Mouse (Mus musculus) adipocyte (in vitro differentiated cells): Measurements from ENCODE around the gene Scn2b.
A peak's percentile ranks its signal among the peaks of the same experiment; 100 is the strongest.

Source experiments
- DNase-seq: peaks from one replicate; pipeline ENCODE4 v3.0.0-alpha.2; 2016; ENCODE audit warnings: low spot score

Scn2b gene

GRCm38 (mm10) chr9:45119954-45120530 is 2.5 kb downstream of the Scn2b start:
- DNase-seq: no peak

GRCm38 (mm10) chr9:45120567-45120966 is 3.0 kb downstream of the Scn2b start:
- DNase-seq: no peak

GRCm38 (mm10) chr9:45121001-45121400 is 3.4 kb downstream of the Scn2b start:
- no peak for DNase-seq

- DNase-seq: peak; percentile 54
Measured at GRCm38 (mm10) chr9:45121769-45122168, 4.2 kb downstream of the Scn2b start.

- DNase-seq: no peak
Measured at GRCm38 (mm10) chr9:45122209-45122761, 4.7 kb downstream of the Scn2b start.

- no peak for DNase-seq
Measured at GRCm38 (mm10) chr9:45125211-45125610, 7.6 kb downstream of the Scn2b start.

GRCm38 (mm10) chr9:45126941-45127340 is 9.4 kb downstream of the Scn2b start:
- DNase-seq: no peak

GRCm38 (mm10) chr9:45130119-45130518 is 12.5 kb downstream of the Scn2b start:
- DNase-seq: no peak

- peak; percentile 22 for DNase-seq
Measured at GRCm38 (mm10) chr9:45133484-45134310, 16.1 kb downstream of the Scn2b start.

- no peak for DNase-seq
Measured at GRCm38 (mm10) chr9:45136442-45137169, 19.0 kb downstream of the Scn2b start.

GRCm38 (mm10) chr9:45138191-45139032 is 20.8 kb downstream of the Scn2b start, which contains the start of gene Scn4b:
Scn4b (plus strand) TSS chr9:45138395.
- no peak for DNase-seq

- no peak for DNase-seq
Measured at GRCm38 (mm10) chr9:45139082-45139481, 21.5 kb downstream of the Scn2b start.

- DNase-seq: no peak
Measured at GRCm38 (mm10) chr9:45140945-45141344, 23.4 kb downstream of the Scn2b start.

GRCm38 (mm10) chr9:45142686-45143085 is 25.1 kb downstream of the Scn2b start:
- DNase-seq: no peak

GRCm38 (mm10) chr9:45145533-45146266 is 28.1 kb downstream of the Scn2b start:
- no peak for DNase-seq

GRCm38 (mm10) chr9:45146267-45146597 is 28.6 kb downstream of the Scn2b start:
- peak; percentile 38 for DNase-seq

GRCm38 (mm10) chr9:45150933-45151332 is 33.4 kb downstream of the Scn2b start:
- no peak for DNase-seq

GRCm38 (mm10) chr9:45153361-45153760 is 35.8 kb downstream of the Scn2b start:
- no peak for DNase-seq

GRCm38 (mm10) chr9:45167903-45168302 is 50.3 kb downstream of the Scn2b start:
- no peak for DNase-seq

- DNase-seq: no peak
Measured at GRCm38 (mm10) chr9:45170150-45170549, 52.6 kb downstream of the Scn2b start.

GRCm38 (mm10) chr9:45171073-45171610 is 53.6 kb downstream of the Scn2b start:
- no peak for DNase-seq
